Mouse (Mus musculus): ENCODE results near the gene Hbb-bh2. TPM values are rescaled to one million over a fixed set of nuclear protein-coding genes. Genes with fewer than 3 reads are reported as not detected.

Hbb-bh2 gene
- not detected in 2 replicates for polyA plus RNA-seq (2015; fragmentation: Nextera tagmentation; extraction: Ambion mirVana)

- Histone ChIP-seq H3K9me3 (ENCODE audit: low read length) (no peaks in the 10 kb centered on the region), H3K4me2 (replicated peaks; ENCODE audit: low read depth, low read length) (no peak within 1 kb of the TSS), H3K36me3 (ENCODE audit: insufficient read depth, low read length) (no peaks in the 10 kb centered on the region), H3K27ac (ENCODE audit: low read length) (no peak within 1 kb of the TSS), H3K4me3 (ENCODE audit: low read length) (no peak within 1 kb of the TSS), H3K27me3 (ENCODE audit: insufficient read depth, low read length) (no peaks in the 10 kb centered on the region), H3K9ac (replicated peaks; ENCODE audit: low read length) (no peak within 1 kb of the TSS), H3K4me1 (ENCODE audit: insufficient read depth, low read length) (no peaks in the 10 kb centered on the region)
- WGBS: 72% methylated on average over 3 of the region's 3 CpGs
- ATAC-seq (ENCODE audit: low FRiP score, low TSS enrichment): no peak
These were observed at the start of gene Hbb-bh2 for GRCm38 (mm10) chr7:103840268-103840667. Gene Hbb-bh2, minus strand, starts transcription at chr7:103840520.

GRCm38 (mm10) chr7:103886152-103886551 lies 45.8 kb upstream of the Hbb-bh2 start, which contains the start of gene Olfr66:
Gene Olfr66, minus strand, starts transcription at chr7:103886252.
- H3K4me2 ChIP-seq (replicated peaks; ENCODE audit: low read depth, low read length): no peak within 1 kb of the TSS
- ATAC-seq (ENCODE audit: low FRiP score, low TSS enrichment): no peak
- H3K27ac ChIP-seq (ENCODE audit: low read length): no peak within 1 kb of the TSS
- no peaks in the 10 kb centered on the region for H3K27me3 ChIP-seq (ENCODE audit: insufficient read depth, low read length)
- no peaks in the 10 kb centered on the region for H3K36me3 ChIP-seq (ENCODE audit: insufficient read depth, low read length)
- no peak within 1 kb of the TSS for H3K9ac ChIP-seq (replicated peaks; ENCODE audit: low read length)
- no peak within 1 kb of the TSS for H3K4me3 ChIP-seq (ENCODE audit: low read length)
- no peaks in the 10 kb centered on the region for H3K4me1 ChIP-seq (ENCODE audit: insufficient read depth, low read length)
- no peaks in the 10 kb centered on the region for H3K9me3 ChIP-seq (ENCODE audit: low read length)

DNA sequence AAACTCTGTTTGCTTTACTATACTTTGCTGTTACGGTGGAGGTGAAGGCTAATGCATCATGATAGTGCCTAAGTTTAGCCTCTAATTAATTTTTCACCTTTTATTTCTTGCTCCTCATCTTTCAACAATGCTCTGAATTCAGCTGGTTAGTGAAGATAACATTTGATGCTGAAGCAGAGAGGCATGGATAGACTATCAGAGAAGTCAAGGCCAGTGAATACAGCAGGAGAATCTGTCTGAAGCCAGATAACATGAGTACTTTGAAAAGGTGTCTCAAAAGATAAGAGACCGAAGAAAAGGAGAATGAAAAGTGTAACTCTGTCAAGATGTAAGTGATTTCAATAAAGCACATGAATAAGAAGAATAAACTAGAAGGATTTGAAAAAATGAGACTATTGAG lies 36.8 kb upstream of the Hbb-bh2 start:
- no peak overlapping the region for H3K27ac ChIP-seq (ENCODE audit: low read length)
- no peak overlapping the region for H3K4me2 ChIP-seq (replicated peaks; ENCODE audit: low read depth, low read length)
- 89% methylated on average over 2 of the region's 2 CpGs for WGBS
- H3K9ac ChIP-seq (replicated peaks; ENCODE audit: low read length): no peak overlapping the region
- no peak for ATAC-seq (ENCODE audit: low FRiP score, low TSS enrichment)
- H3K4me1 ChIP-seq (ENCODE audit: insufficient read depth, low read length): no peaks in the 10 kb centered on the region
- H3K36me3 ChIP-seq (ENCODE audit: insufficient read depth, low read length): no peaks in the 10 kb centered on the region
- H3K4me3 ChIP-seq (ENCODE audit: low read length): no peak overlapping the region
- H3K9me3 ChIP-seq (ENCODE audit: low read length): no peaks in the 10 kb centered on the region
- H3K27me3 ChIP-seq (ENCODE audit: insufficient read depth, low read length): no peaks in the 10 kb centered on the region

GRCm38 (mm10) chr7:103874451-103874850 lies 34.1 kb upstream of the Hbb-bh2 start:
- Histone ChIP-seq H3K4me1 (ENCODE audit: insufficient read depth, low read length) (no peaks in the 10 kb centered on the region), H3K9ac (replicated peaks; ENCODE audit: low read length) (no peak overlapping the region), H3K4me2 (replicated peaks; ENCODE audit: low read depth, low read length) (no peak overlapping the region), H3K9me3 (ENCODE audit: low read length) (no peaks in the 10 kb centered on the region), H3K4me3 (ENCODE audit: low read length) (no peak overlapping the region), H3K36me3 (ENCODE audit: insufficient read depth, low read length) (no peaks in the 10 kb centered on the region), H3K27me3 (ENCODE audit: insufficient read depth, low read length) (no peaks in the 10 kb centered on the region), H3K27ac (ENCODE audit: low read length) (no peak overlapping the region)
- no peak for ATAC-seq (ENCODE audit: low FRiP score, low TSS enrichment)
- 53% methylated on average over 5 of the region's 5 CpGs for WGBS

- 6% methylated on average over 1 of the region's 1 CpGs for WGBS
- Histone ChIP-seq H3K9me3 (ENCODE audit: low read length) (no peaks in the 10 kb centered on the region), H3K36me3 (ENCODE audit: insufficient read depth, low read length) (no peaks in the 10 kb centered on the region), H3K27me3 (ENCODE audit: insufficient read depth, low read length) (no peaks in the 10 kb centered on the region), H3K4me2 (replicated peaks; ENCODE audit: low read depth, low read length) (no peak overlapping the region), H3K27ac (ENCODE audit: low read length) (no peak overlapping the region), H3K4me3 (ENCODE audit: low read length) (no peak overlapping the region), H3K4me1 (ENCODE audit: insufficient read depth, low read length) (no peaks in the 10 kb centered on the region), H3K9ac (replicated peaks; ENCODE audit: low read length) (no peak overlapping the region)
- no peak for ATAC-seq (ENCODE audit: low FRiP score, low TSS enrichment)
These were observed 32.7 kb upstream of the Hbb-bh2 start for GRCm38 (mm10) chr7:103873064-103873463.

- Histone ChIP-seq H3K9me3 (ENCODE audit: low read length) (no peaks in the 10 kb centered on the region), H3K27me3 (ENCODE audit: insufficient read depth, low read length) (no peaks in the 10 kb centered on the region), H3K4me3 (ENCODE audit: low read length) (no peak overlapping the region), H3K4me1 (ENCODE audit: insufficient read depth, low read length) (no peaks in the 10 kb centered on the region), H3K27ac (ENCODE audit: low read length) (no peak overlapping the region), H3K36me3 (ENCODE audit: insufficient read depth, low read length) (no peaks in the 10 kb centered on the region), H3K4me2 (replicated peaks; ENCODE audit: low read depth, low read length) (no peak overlapping the region), H3K9ac (replicated peaks; ENCODE audit: low read length) (no peak overlapping the region)
- no peak for ATAC-seq (ENCODE audit: low FRiP score, low TSS enrichment)
These were observed 30.3 kb upstream of the Hbb-bh2 start for GRCm38 (mm10) chr7:103870667-103871066.

DNA sequence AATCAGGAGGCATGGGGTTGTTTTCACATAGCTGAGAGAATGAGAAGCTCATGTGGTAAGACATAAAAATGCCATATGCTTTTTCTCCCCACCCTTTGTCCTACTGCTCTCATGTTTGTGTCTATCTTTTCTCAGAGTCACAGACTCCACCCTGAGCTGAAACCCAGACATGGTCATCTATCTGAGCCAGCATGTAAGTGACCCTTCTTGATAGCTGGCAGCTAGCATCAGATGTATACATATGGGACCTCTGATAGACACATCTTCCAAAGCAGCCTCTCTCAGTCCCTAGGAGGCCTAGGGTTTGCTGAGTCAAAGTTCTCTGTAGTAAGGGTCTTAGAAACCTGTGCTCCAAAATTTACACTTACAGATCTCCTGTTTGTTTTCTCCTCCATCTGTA lies 25.4 kb upstream of the Hbb-bh2 start:
- ATAC-seq (ENCODE audit: low FRiP score, low TSS enrichment): peak; percentile 54; the same call in 1 of the 2 replicates
- Histone ChIP-seq H3K9ac (replicated peaks; ENCODE audit: low read length) (no peak overlapping the region), H3K4me3 (ENCODE audit: low read length) (no peak overlapping the region), H3K4me2 (replicated peaks; ENCODE audit: low read depth, low read length) (no peak overlapping the region), H3K4me1 (ENCODE audit: insufficient read depth, low read length) (no peaks in the 10 kb centered on the region), H3K9me3 (ENCODE audit: low read length) (no peaks in the 10 kb centered on the region), H3K36me3 (ENCODE audit: insufficient read depth, low read length) (no peaks in the 10 kb centered on the region), H3K27me3 (ENCODE audit: insufficient read depth, low read length) (no peaks in the 10 kb centered on the region), H3K27ac (ENCODE audit: low read length) (no peak overlapping the region)

- no peak overlapping the region for H3K4me2 ChIP-seq (replicated peaks; ENCODE audit: low read depth, low read length)
- no peaks in the 10 kb centered on the region for H3K27me3 ChIP-seq (ENCODE audit: insufficient read depth, low read length)
- H3K27ac ChIP-seq (ENCODE audit: low read length): no peak overlapping the region
- H3K9ac ChIP-seq (replicated peaks; ENCODE audit: low read length): no peak overlapping the region
- H3K9me3 ChIP-seq (ENCODE audit: low read length): no peaks in the 10 kb centered on the region
- 83% methylated on average over 3 of the region's 3 CpGs for WGBS
- no peak for ATAC-seq (ENCODE audit: low FRiP score, low TSS enrichment)
- no peak overlapping the region for H3K4me3 ChIP-seq (ENCODE audit: low read length)
- no peaks in the 10 kb centered on the region for H3K4me1 ChIP-seq (ENCODE audit: insufficient read depth, low read length)
- H3K36me3 ChIP-seq (ENCODE audit: insufficient read depth, low read length): no peaks in the 10 kb centered on the region
These were observed 21.2 kb upstream of the Hbb-bh2 start for GRCm38 (mm10) chr7:103861531-103861930.

- no peak overlapping the region for H3K9ac ChIP-seq (replicated peaks; ENCODE audit: low read length)
- H3K4me3 ChIP-seq (ENCODE audit: low read length): no peak overlapping the region
- no peaks in the 10 kb centered on the region for H3K4me1 ChIP-seq (ENCODE audit: insufficient read depth, low read length)
- no peak overlapping the region for H3K27ac ChIP-seq (ENCODE audit: low read length)
- no peaks in the 10 kb centered on the region for H3K36me3 ChIP-seq (ENCODE audit: insufficient read depth, low read length)
- 57% methylated on average over 1 of the region's 1 CpGs for WGBS
- no peak overlapping the region for H3K4me2 ChIP-seq (replicated peaks; ENCODE audit: low read depth, low read length)
- H3K9me3 ChIP-seq (ENCODE audit: low read length): no peaks in the 10 kb centered on the region
- H3K27me3 ChIP-seq (ENCODE audit: insufficient read depth, low read length): no peaks in the 10 kb centered on the region
- peak; percentile 67 for ATAC-seq (ENCODE audit: low FRiP score, low TSS enrichment)
These were observed 20.5 kb upstream of the Hbb-bh2 start for GRCm38 (mm10) chr7:103860855-103861254.

GRCm38 (mm10) chr7:103859076-103859475 lies 18.8 kb upstream of the Hbb-bh2 start:
- Histone ChIP-seq H3K9me3 (ENCODE audit: low read length) (no peaks in the 10 kb centered on the region), H3K9ac (replicated peaks; ENCODE audit: low read length) (no peak overlapping the region), H3K4me1 (ENCODE audit: insufficient read depth, low read length) (no peaks in the 10 kb centered on the region), H3K4me3 (ENCODE audit: low read length) (no peak overlapping the region), H3K27ac (ENCODE audit: low read length) (no peak overlapping the region), H3K27me3 (ENCODE audit: insufficient read depth, low read length) (no peaks in the 10 kb centered on the region), H3K36me3 (ENCODE audit: insufficient read depth, low read length) (no peaks in the 10 kb centered on the region), H3K4me2 (replicated peaks; ENCODE audit: low read depth, low read length) (no peak overlapping the region)
- 80% methylated on average over 2 of the region's 2 CpGs for WGBS
- ATAC-seq (ENCODE audit: low FRiP score, low TSS enrichment): no peak

DNA sequence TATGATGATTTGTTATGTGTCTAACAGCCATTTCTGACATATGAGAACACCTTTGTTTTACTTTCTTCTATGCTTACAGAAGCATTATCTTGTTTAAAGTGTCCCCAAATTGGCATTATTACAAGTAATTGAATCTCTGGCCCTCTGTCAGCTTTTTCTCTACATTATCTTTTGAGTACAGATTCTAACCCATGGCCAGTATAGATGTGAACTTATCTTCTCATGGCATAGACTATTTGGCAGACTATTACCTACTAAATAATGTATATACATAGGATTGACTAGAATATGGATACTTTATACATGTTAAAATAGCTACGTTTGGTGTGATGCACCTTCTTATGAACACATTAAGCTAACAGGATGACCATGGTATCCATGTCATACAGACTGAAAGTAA lies 14.3 kb upstream of the Hbb-bh2 start:
- Histone ChIP-seq H3K9me3 (ENCODE audit: low read length) (no peaks in the 10 kb centered on the region), H3K27ac (ENCODE audit: low read length) (no peak overlapping the region), H3K27me3 (ENCODE audit: insufficient read depth, low read length) (no peaks in the 10 kb centered on the region), H3K36me3 (ENCODE audit: insufficient read depth, low read length) (no peaks in the 10 kb centered on the region), H3K4me2 (replicated peaks; ENCODE audit: low read depth, low read length) (no peak overlapping the region), H3K9ac (replicated peaks; ENCODE audit: low read length) (no peak overlapping the region), H3K4me1 (ENCODE audit: insufficient read depth, low read length) (no peaks in the 10 kb centered on the region), H3K4me3 (ENCODE audit: low read length) (no peak overlapping the region)
- no peak for ATAC-seq (ENCODE audit: low FRiP score, low TSS enrichment)
- 66% methylated on average over 1 of the region's 1 CpGs for WGBS
